Mouse (Mus musculus) ES-CJ7 (cell line): ENCODE measurements around the gene Smim20.
A peak's percentile ranks its signal among the peaks of the same experiment; 100 is the strongest.

Source experiments
- DNase-seq: peaks from one replicate; pipeline ENCODE4 v3.0.0; 2011; ENCODE audit warnings: low read depth, low spot score

Gene Smim20

GRCm38 (mm10) chr5:53265740-53266139, 1.1 kb upstream of the Smim20 start:
- no peak for DNase-seq

GRCm38 (mm10) chr5:53266181-53266580, 702 bp upstream of the Smim20 start:
- no peak for DNase-seq

GRCm38 (mm10) chr5:53268095-53268692, 1.3 kb downstream of the Smim20 start:
- DNase-seq, result peak; percentile 14

- DNase-seq, result no peak
Observed at GRCm38 (mm10) chr5:53269799-53270198, 2.9 kb downstream of the Smim20 start.

GRCm38 (mm10) chr5:53270947-53271711, 4.2 kb downstream of the Smim20 start:
- DNase-seq, result no peak

GRCm38 (mm10) chr5:53272626-53273025, 5.7 kb downstream of the Smim20 start:
- DNase-seq, result no peak

- DNase-seq, result no peak
Observed at GRCm38 (mm10) chr5:53273699-53274430, 7.0 kb downstream of the Smim20 start.

- DNase-seq, result no peak
Observed at GRCm38 (mm10) chr5:53274811-53275355, 8.0 kb downstream of the Smim20 start.

GRCm38 (mm10) chr5:53275376-53275775, 8.5 kb downstream of the Smim20 start:
- no peak for DNase-seq

GRCm38 (mm10) chr5:53276470-53277022, 9.7 kb downstream of the Smim20 start:
- DNase-seq, result no peak

GRCm38 (mm10) chr5:53277716-53278263, 10.9 kb downstream of the Smim20 start:
- no peak for DNase-seq

GRCm38 (mm10) chr5:53279216-53279813, 12.4 kb downstream of the Smim20 start:
- no peak for DNase-seq

GRCm38 (mm10) chr5:53282487-53282886, 15.6 kb downstream of the Smim20 start:
- no peak for DNase-seq

- no peak for DNase-seq
Observed at GRCm38 (mm10) chr5:53286406-53286805, 19.5 kb downstream of the Smim20 start.

GRCm38 (mm10) chr5:53289438-53289837, 22.6 kb downstream of the Smim20 start:
- DNase-seq, result no peak

- DNase-seq, result no peak
Observed at GRCm38 (mm10) chr5:53294627-53295026, 27.7 kb downstream of the Smim20 start.

- DNase-seq, result no peak
Observed at GRCm38 (mm10) chr5:53296961-53297360, 30.1 kb downstream of the Smim20 start.

- no peak for DNase-seq
Observed at GRCm38 (mm10) chr5:53301496-53301895, 34.6 kb downstream of the Smim20 start.

GRCm38 (mm10) chr5:53302895-53303670, 36.2 kb downstream of the Smim20 start:
- no peak for DNase-seq

GRCm38 (mm10) chr5:53303941-53304340, 37.1 kb downstream of the Smim20 start:
- no peak for DNase-seq
